Mouse (Mus musculus) small intestine, adult 2 months (tissue): ENCODE measurements around the gene Zcchc12. TPM values are rescaled to one million over a fixed set of nuclear protein-coding genes. Genes with fewer than 3 reads are reported as not detected.

Source experiments
- H3K27ac ChIP-seq: fragments of 200-500 bp; 2 replicates; pipeline ENCODE4 v1.5.1; 2012; ENCODE audit warnings: low read depth, low read length, control low read depth, inconsistent platforms; ENCODE audit not compliant: insufficient read depth
- H3K27me3 ChIP-seq: fragments of 200-500 bp; 2 replicates; pipeline ENCODE4 v1.6.1; 2012; ENCODE audit warnings: mild to moderate bottlenecking, moderate library complexity, low read length, inconsistent platforms; ENCODE audit not compliant: control insufficient read depth, insufficient read depth
- H3K36me3 ChIP-seq: fragments of 200-500 bp; 2 replicates; pipeline ENCODE4 v1.6.1; 2012; ENCODE audit warnings: mild to moderate bottlenecking, low read length, control low read depth, inconsistent platforms; ENCODE audit not compliant: control insufficient read depth, insufficient read depth
- H3K4me1 ChIP-seq: fragments of 200-500 bp; 2 replicates; pipeline ENCODE4 v1.6.1; 2012; ENCODE audit warnings: low read length, inconsistent platforms, mixed read lengths; ENCODE audit not compliant: control insufficient read depth, insufficient read depth, insufficient read length
- H3K4me3 ChIP-seq: fragments of 200-500 bp; 2 replicates; pipeline ENCODE4 v1.5.1; 2012; ENCODE audit warnings: low read depth, mild to moderate bottlenecking, control low read depth, inconsistent platforms, low read length, moderate library complexity
- CTCF ChIP-seq: fragments of 200-500 bp; IDR thresholded peaks from 2 replicates; pipeline ENCODE4 v1.5.1; 2012; ENCODE audit warnings: low read depth, mild to moderate bottlenecking, control low read depth, inconsistent platforms, low read length, moderate library complexity, mixed read lengths; ENCODE audit not compliant: insufficient replicate concordance, insufficient read length; ENCODE audit errors: extremely low read depth
- POLR2A ChIP-seq: fragments of 200-500 bp; IDR thresholded peaks from 2 replicates; pipeline ENCODE4 v1.6.1; 2012; ENCODE audit warnings: low read depth, mild to moderate bottlenecking, control low read depth, inconsistent platforms, low read length, moderate library complexity
- WGBS: fragments of 180-500 bp; shearing (Covaris S2); methylation state at CpG from one replicate; pipeline ENCODE4 v1.1.7; 2018; 5-methylcytosine and 5-hydroxymethylcytosine counted together
- polyA plus RNA-seq: library from polyadenylated mRNA; depleted of rRNA; stranded (reverse); fragments of >200 nt; gene quantifications from 2 replicates; pipeline ENCODE4 v1.2.3, GENCODE M21; 2012; rRNA removed

Gene Zcchc12
- polyA plus RNA-seq: 0.06 and 0.24 TPM in 2 replicates

GRCm38 (mm10) chrX:36195736-36196525, at the start of gene Zcchc12:
Gene Zcchc12 (plus strand): TSS chrX:36195904.
- 19% methylated on average over 27 of the region's 28 CpGs for WGBS
- Histone ChIP-seq H3K27me3 (no peaks in the 10 kb centered on the region), H3K4me1 (no peaks in the 10 kb centered on the region), H3K27ac (no peak within 1 kb of the TSS), H3K36me3 (no peaks in the 10 kb centered on the region), H3K4me3 (no peak within 1 kb of the TSS)
- TF ChIP-seq CTCF: no peak
- TF ChIP-seq POLR2A: no peak

- H3K27me3 ChIP-seq: no peaks in the 10 kb centered on the region
- WGBS: 68% methylated on average over 4 of the region's 4 CpGs
- peaks cover 1% of the 10 kb centered on the region; the same call in 1 of the 2 replicates for H3K4me1 ChIP-seq
- no peak overlapping the region for H3K27ac ChIP-seq
- no peak overlapping the region for H3K4me3 ChIP-seq
- no peak for TF ChIP-seq POLR2A
- TF ChIP-seq CTCF: no peak
- H3K36me3 ChIP-seq: peaks cover 21% of the 10 kb centered on the region
Measured at GRCm38 (mm10) chrX:36146746-36147145, 49.0 kb upstream of the Zcchc12 start.

GRCm38 (mm10) chrX:36150100-36150499, 45.6 kb upstream of the Zcchc12 start:
- no peak for TF ChIP-seq POLR2A
- no peak for TF ChIP-seq CTCF
- H3K4me1 ChIP-seq: no peaks in the 10 kb centered on the region
- no peaks in the 10 kb centered on the region for H3K27me3 ChIP-seq
- H3K4me3 ChIP-seq: no peak overlapping the region
- H3K36me3 ChIP-seq: peaks cover 20% of the 10 kb centered on the region; the same call in 1 of the 2 replicates
- H3K27ac ChIP-seq: no peak overlapping the region

GRCm38 (mm10) chrX:36156677-36157076, 39.0 kb upstream of the Zcchc12 start:
- no peaks in the 10 kb centered on the region for H3K27me3 ChIP-seq
- no peaks in the 10 kb centered on the region for H3K4me1 ChIP-seq
- WGBS: 78% methylated on average over 2 of the region's 2 CpGs
- no peak overlapping the region for H3K4me3 ChIP-seq
- TF ChIP-seq CTCF: no peak
- no peak for TF ChIP-seq POLR2A
- no peak overlapping the region for H3K27ac ChIP-seq
- H3K36me3 ChIP-seq: peaks cover 3% of the 10 kb centered on the region; the same call in 1 of the 2 replicates

GRCm38 (mm10) chrX:36161567-36161966, 34.1 kb upstream of the Zcchc12 start:
- TF ChIP-seq POLR2A (no peak), CTCF (no peak)
- WGBS: 65% methylated on average over 4 of the region's 4 CpGs
- no peak overlapping the region for H3K4me3 ChIP-seq
- no peak overlapping the region for H3K27ac ChIP-seq
- no peaks in the 10 kb centered on the region for H3K27me3 ChIP-seq
- H3K36me3 ChIP-seq: 0 out of 2 replicates have a peak, but pooled peaks cover 2% of the 10 kb centered on the region
- H3K4me1 ChIP-seq: no peaks in the 10 kb centered on the region

GRCm38 (mm10) chrX:36183625-36184024, 12.1 kb upstream of the Zcchc12 start:
- TF ChIP-seq POLR2A (no peak), CTCF (peak; percentile 53; the same call in 1 of the 2 replicates)
- no peaks in the 10 kb centered on the region for H3K27me3 ChIP-seq
- H3K4me1 ChIP-seq: no peaks in the 10 kb centered on the region
- H3K27ac ChIP-seq: no peak overlapping the region
- no peak overlapping the region for H3K4me3 ChIP-seq
- no peaks in the 10 kb centered on the region for H3K36me3 ChIP-seq

GRCm38 (mm10) chrX:36186036-36186435, 9.7 kb upstream of the Zcchc12 start:
- Histone ChIP-seq H3K4me3 (no peak overlapping the region), H3K27ac (no peak overlapping the region), H3K27me3 (no peaks in the 10 kb centered on the region), H3K36me3 (no peaks in the 10 kb centered on the region), H3K4me1 (no peaks in the 10 kb centered on the region)
- WGBS: 67% methylated on average over 5 of the region's 5 CpGs
- TF ChIP-seq POLR2A (no peak), CTCF (no peak)
